Mouse (Mus musculus) thymus, postnatal 0 days (tissue): Measurements from ENCODE around the gene Acad9. TPM values are rescaled to one million over a fixed set of nuclear protein-coding genes. Genes with fewer than 3 reads are reported as not detected.
A peak's percentile ranks its signal among the peaks of the same experiment; 100 is the strongest.

ENCODE experiments used
- DNase-seq: peaks from one replicate; pipeline ENCODE4 v3.0.0-alpha.2; 2015; ENCODE audit warnings: low spot score
- polyA plus RNA-seq: library from polyadenylated mRNA; unstranded; fragments of >200 nt; fragmentation: Nextera tagmentation; extraction: Ambion mirVana; gene quantifications from 2 replicates; pipeline ENCODE4 v1.2.1, GENCODE M21; 2015

Gene Acad9
- 65.4 and 68.9 TPM in 2 replicates for polyA plus RNA-seq

GRCm38 (mm10) chr3:36065843-36066651 is at the start of gene Acad9:
TSS of gene Acad9 (plus strand) at chr3:36065979.
- DNase-seq, result peak; percentile 96

GRCm38 (mm10) chr3:36025732-36026131 is 40.0 kb upstream of the Acad9 start:
- DNase-seq, result no peak

- no peak for DNase-seq
Measured at GRCm38 (mm10) chr3:36029993-36030392, 35.8 kb upstream of the Acad9 start.

GRCm38 (mm10) chr3:36031740-36032510 is 33.9 kb upstream of the Acad9 start:
- DNase-seq, result no peak

- DNase-seq, result no peak
Measured at GRCm38 (mm10) chr3:36044520-36044919, 21.3 kb upstream of the Acad9 start.

GRCm38 (mm10) chr3:36045086-36045485 is 20.7 kb upstream of the Acad9 start:
- DNase-seq, result no peak

DNA sequence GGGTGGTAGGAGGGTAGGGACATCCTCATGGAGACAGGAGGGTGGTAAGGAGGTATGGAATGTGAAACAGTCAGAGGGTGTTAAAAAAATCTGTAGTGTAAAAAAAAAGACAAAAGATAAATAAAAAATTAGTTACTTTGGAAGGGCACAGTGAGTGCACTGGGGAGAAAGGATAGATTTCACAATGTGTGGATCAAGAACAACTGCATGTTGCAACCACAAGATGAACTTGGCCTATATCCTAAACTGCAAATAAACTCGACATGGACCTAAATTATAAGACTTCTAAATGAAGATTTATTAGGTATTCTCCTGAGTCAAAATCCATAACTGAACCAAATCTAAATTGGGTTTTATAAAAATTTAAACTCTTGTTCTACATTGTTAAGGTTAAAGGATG is 16.7 kb upstream of the Acad9 start:
- DNase-seq, result no peak

GRCm38 (mm10) chr3:36053447-36053846 is 12.3 kb upstream of the Acad9 start, which contains the start of gene Ccdc144b:
TSS of gene Ccdc144b (minus strand) at chr3:36053547.
- no peak for DNase-seq

DNA sequence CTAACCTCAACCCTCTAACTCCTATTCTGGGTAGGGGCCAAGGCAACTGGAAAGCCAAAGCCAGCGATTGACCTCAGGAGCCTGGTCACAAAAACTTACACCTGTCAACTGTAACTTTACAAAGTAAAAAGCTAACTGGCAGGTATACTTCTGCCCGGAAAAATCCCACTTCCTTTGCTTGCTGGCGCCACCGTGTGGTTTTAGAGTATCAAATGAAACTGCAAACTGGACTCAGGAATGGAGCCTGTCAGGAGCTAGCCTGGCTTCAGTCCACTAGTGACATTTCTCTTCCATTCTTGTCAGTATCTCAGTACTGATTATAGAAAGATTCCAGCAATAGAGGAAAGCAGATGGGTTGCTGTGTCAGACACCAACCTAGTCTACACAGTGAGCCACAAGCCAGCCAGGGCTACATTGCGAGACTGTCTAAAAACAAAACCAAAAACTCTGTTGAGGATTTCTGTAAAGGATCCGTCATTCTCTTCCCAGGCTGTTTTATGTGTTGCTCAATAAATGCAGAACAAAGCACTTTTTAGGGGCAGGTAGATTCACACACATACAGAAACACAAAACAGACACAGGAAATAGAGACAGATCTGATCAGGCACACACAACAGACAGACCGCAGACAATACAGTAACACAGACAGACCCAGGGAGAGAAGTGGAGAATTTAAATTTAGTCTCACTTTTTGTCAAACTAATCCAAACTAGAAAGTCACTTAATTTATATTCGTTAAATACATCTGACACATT is 5.5 kb upstream of the Acad9 start:
- peak; percentile 72 for DNase-seq

DNA sequence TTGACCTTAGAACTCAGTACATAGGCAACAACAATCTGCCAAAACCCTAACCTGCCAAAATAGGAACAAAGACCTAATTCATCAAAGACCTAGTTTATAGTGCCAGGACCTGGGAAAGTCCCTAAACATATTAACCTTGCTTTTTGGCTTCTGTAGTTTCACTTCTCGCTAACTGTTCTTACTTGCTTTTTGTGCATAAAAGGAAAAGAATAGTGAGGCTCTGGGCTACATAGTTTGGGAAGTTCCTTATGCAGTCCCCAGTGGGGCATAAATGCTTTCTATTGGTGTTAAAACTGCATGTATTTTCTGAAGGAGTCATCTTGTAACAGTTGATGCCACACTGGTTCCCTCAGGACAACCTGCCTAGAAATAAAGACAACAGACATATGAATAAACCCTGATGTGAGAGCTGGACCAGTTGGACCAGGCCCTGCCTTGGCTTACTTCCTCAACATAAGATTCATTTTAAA is 1.2 kb upstream of the Acad9 start:
- no peak for DNase-seq

DNA sequence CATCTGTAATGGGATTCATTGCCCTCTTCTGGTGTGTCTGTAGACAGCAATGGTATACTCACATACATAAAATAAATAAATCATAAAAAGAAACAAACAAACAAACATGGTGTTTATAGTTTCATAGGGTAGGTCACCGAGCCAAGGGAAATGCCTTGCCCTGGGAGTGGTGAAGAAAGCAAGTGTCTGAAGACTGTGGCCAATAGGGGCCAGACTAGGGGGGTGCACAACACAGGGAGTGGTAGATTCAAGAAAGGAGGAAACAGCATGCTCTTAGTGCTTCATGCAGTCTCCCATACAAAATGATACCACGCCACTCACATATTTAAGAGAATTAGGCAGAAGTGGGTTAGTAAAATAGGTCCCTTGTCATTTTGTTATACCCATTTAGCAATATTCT is 613 bp upstream of the Acad9 start:
- no peak for DNase-seq

DNA sequence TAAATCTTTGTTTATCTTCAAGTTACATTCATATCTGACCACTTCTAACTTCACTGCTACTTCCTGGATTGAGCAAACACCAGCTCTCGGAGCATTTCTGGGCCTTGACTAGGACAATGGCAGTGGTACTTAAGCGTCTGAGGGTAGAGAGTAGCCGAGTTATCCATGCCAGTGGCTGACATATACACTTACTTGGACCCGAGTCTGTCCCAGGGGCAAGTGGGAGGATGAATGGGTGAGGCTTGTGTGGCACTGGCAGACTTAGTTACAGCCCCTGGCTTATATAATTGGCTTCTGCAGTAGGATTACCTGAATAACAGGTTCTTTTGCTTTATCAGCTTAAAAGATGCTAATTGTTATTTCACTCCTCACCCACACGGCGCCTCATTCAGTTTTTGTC is 2.0 kb downstream of the Acad9 start:
- DNase-seq, result no peak

GRCm38 (mm10) chr3:36070436-36070835 is 4.7 kb downstream of the Acad9 start:
- no peak for DNase-seq

DNA sequence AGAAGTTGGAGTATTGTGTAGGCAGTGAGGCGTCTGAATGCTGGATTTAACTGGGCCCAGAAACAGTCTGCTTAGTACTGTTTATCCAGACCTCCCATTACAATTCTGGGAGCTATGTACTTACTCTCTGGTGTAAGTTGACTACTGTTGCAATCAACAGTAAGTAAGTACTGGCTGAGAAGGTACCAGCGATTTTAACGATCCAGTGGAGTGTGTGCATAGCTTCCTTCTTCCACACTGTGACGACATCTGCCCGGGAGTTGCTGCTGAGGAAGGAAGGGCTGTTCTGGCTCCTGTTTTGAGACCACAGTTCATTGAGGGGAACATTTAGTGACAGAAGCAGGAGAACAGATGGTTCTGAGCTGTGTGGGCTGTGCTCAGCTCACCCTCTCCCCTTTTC is 5.3 kb downstream of the Acad9 start:
- no peak for DNase-seq

- no peak for DNase-seq
Measured at GRCm38 (mm10) chr3:36074231-36074630, 8.5 kb downstream of the Acad9 start.

GRCm38 (mm10) chr3:36075466-36075865 is 9.7 kb downstream of the Acad9 start:
- DNase-seq, result no peak

DNA sequence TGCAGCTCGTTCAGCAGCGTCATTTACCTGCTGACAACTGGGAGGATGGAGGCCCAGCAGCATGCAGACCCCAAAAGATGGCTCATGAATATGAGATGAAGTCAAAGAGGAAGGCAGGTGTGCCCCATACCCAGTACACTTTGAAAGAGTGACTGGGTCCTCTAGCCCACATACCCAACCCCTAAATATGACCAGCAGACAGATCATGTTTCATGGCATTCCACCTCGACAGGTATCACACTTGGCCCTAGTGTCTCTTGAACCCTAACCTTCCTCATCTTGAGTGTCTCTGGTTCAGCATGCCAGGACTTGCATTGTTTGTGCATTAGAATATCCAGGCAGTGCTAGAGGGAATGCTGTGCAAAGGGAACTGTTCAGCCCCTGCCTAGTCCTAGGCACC is 11.6 kb downstream of the Acad9 start:
- no peak for DNase-seq

- DNase-seq, result no peak
Measured at GRCm38 (mm10) chr3:36079886-36080285, 14.1 kb downstream of the Acad9 start.

GRCm38 (mm10) chr3:36080741-36081140 is 15.0 kb downstream of the Acad9 start:
- DNase-seq, result no peak

GRCm38 (mm10) chr3:36082843-36083242 is 17.1 kb downstream of the Acad9 start:
- no peak for DNase-seq

DNA sequence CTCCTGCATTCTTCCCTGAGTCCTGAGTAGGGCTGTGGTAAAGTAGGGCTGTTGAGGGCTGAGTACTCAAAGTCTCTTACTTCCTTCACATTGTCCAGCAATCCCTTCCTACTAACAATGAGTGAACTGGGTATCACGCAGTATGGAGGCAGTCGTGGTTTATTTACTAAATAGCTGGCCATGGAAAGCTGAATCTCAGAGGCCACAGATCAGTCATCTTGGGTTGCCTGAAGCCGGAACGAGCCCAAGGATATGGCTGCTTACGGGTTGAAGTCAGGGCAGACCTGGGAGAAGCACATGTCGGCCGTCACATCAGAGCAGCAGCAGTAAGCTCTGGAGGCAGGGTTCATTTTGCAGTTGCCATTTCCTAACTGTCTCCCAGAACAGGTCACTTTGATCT is 17.6 kb downstream of the Acad9 start:
- no peak for DNase-seq

DNA sequence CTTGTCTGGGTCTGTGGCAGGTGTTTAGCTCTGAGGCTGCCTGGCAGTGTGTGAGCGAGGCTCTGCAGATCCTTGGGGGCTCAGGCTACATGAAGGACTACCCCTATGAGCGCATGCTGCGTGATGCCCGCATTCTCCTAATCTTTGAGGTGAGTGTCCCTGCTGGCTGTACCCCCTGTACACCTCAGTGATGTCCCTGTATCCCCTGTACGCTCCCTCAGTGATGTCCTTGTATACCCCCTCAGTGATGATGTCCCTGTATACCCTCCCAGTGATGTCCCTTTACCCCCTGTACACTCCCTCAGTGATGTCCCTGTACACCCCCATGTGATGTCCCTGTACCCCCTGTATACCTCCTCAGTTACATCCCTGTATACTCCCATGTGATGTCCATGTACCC is 19.6 kb downstream of the Acad9 start:
- DNase-seq, result no peak
